Mouse (Mus musculus) telencephalon, adult 2 months (tissue): Measurements from ENCODE around the gene Krt90.
"Not testable (repeated sequence)": the region's sequence is repeated elsewhere in the genome, so short reads cannot be mapped to it uniquely, and the experiment has no call there.

Experiments used
- DNase-seq: peaks from one replicate; pipeline ENCODE4 v3.0.0-alpha.2; 2011; ENCODE audit warnings: low read depth, low spot score

Krt90 gene

GRCm38 (mm10) chr15:101517161-101517560 lies 45.6 kb downstream of the Krt90 start, which contains the start of gene Gm49425:
TSS of gene Gm49425 (minus strand) at chr15:101517261.
- not testable (repeated sequence) for DNase-seq

- DNase-seq = no peak
Observed at GRCm38 (mm10) chr15:101508247-101508646, 54.5 kb downstream of the Krt90 start.

- DNase-seq = no peak
Observed at GRCm38 (mm10) chr15:101506896-101507758, 55.6 kb downstream of the Krt90 start.
